Mouse (Mus musculus): Measurements from ENCODE around the gene Wdr93. TPM values are rescaled to one million over a fixed set of nuclear protein-coding genes. Genes with fewer than 3 reads are reported as not detected.

Gene Wdr93
- total RNA-seq, 2 experiments from 2014 or later = 0.34 TPM; not detected in 1

GRCm38 (mm10) chr7:79832980-79833379 lies 90.0 kb downstream of the Wdr93 start:
- DNase-seq (ENCODE audit: extremely low spot score in 1 of 2, low spot score in 2 of 2) = no peak

DNA sequence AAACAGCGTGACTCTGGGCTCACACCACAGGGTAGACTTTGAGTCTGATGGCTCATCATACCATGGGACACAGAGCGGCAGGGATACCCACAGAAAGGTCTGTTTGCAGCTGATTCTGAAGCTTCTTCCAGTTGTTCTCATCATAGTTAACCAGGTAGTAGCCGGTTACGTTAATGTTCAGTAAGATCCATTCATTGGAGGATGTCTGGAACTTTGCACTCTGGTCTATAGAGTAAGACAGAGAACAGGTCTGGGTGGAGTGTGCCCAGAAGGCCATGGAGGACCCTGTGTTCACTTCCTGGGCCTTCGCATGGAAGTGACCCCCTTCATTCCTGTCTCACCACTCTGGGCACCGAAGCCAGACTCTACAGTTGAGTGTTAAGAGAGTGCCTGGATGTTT lies 92.2 kb downstream of the Wdr93 start:
- intact Hi-C loops (cut with DNase I) = no loop called here
- no peak for DNase-seq (ENCODE audit: extremely low spot score in 1 of 2, low spot score in 2 of 2)

More at GRCm38 (mm10) chr7:79832980-79833379, 90.0 kb downstream of the Wdr93 start:
- intact Hi-C loops (cut with DNase I) = no loop called here

Other genes starting within 250 kb of the Wdr93 start
- 1 to 10 TPM; 1.5 to 3.2 TPM for gene Rhcg, start 125.5 kb upstream of the Wdr93 start, total RNA-seq (2021)
- gene Ticrr, start 83.0 kb upstream of the Wdr93 start, total RNA-seq (2021) = 1 to 10 TPM in 1 of 2 experiments, under 1 TPM in 1; 0.77 to 1.0 TPM
- gene Kif7, start 27.4 kb upstream of the Wdr93 start, total RNA-seq (2021) = 1 to 10 TPM; 2.3 to 2.5 TPM
- not detected for gene Plin1, start 10.3 kb upstream of the Wdr93 start, total RNA-seq (2021)
- 1 to 10 TPM; 9.0 to 9.8 TPM for gene Pex11a, start within 50 bp of the Wdr93 start, total RNA-seq (2021)
- 1 to 10 TPM in 1 of 2 experiments, under 1 TPM in 1; 0.36 to 1.1 TPM for gene Mesp1, start 50.6 kb downstream of the Wdr93 start, total RNA-seq (2021)
- gene Mesp2, start 67.6 kb downstream of the Wdr93 start, total RNA-seq (2021) = 1 to 10 TPM; 1.4 to 2.6 TPM
- 1 to 10 TPM; 7.0 to 7.8 TPM for gene Anpep, start 117.9 kb downstream of the Wdr93 start, total RNA-seq (2021)
- gene Ap3s2, start 177.5 kb downstream of the Wdr93 start, total RNA-seq (2021) = 10 to 100 TPM; 48.9 to 50.0 TPM
- 10 to 100 TPM in 1 of 2 experiments, 1 to 10 TPM in 1; 9.8 to 11.2 TPM for gene Arpin, start 192.2 kb downstream of the Wdr93 start, total RNA-seq (2021)